Mouse (Mus musculus): ENCODE results near the gene Fam47e.

DNA sequence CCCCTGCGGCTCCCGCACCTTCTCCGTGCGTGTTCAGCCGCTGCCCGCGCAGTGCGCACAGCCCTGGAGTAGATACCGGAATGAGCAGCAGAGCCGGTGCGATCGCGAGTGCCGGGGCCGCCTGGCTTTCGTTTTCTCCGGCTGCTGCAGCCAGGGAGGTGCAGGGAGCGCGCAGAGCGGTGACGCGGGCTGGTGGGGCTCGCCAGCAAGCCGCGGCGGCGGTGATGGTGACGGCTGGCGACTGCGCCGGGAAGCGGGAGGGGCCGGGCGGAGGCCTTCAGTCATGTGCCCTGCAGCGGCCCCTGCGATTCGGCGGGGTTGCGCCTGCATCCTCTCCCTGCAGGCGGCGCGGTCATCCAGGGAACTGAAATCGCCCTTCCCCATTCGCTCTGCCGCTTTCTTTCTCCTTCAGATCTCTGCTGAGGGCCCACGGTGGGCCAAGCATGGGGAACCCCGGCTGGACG is 49.4 kb upstream of the Fam47e start:
- TF ChIP-seq MXI1 (IDR thresholded peaks at IDR 0.05; ENCODE audit: low read depth, low read length), result peak; percentile 63
- TF ChIP-seq ELF1 (IDR thresholded peaks at IDR 0.05; ENCODE audit: low read depth, low read length), result peak; percentile 65
- peak; percentile 40; the same call in 1 of the 2 replicates for TF ChIP-seq POLR2A (IDR thresholded peaks at IDR 0.05; ENCODE audit: low read depth, low read length)
